Mouse (Mus musculus) lung, postnatal 0 days (tissue): ENCODE data around the gene Hdhd3. TPM values are rescaled to one million over a fixed set of nuclear protein-coding genes. Genes with fewer than 3 reads are reported as not detected.

Source experiments
- ATAC-seq: fragments of 200-750 bp; cut with Nextera tagmentation; 2 replicates; pipeline ENCODE4 v1.8.0; 2017; ENCODE audit warnings: moderate library complexity
- DNase-seq: peaks from one replicate; pipeline ENCODE4 v3.0.0-alpha.2; 2016; ENCODE audit warnings: low spot score
- H3K27ac ChIP-seq: fragments of 300-500 bp; sonication (generic); 2 replicates; pipeline ENCODE4 v1.5.1; 2014; ENCODE audit warnings: antibody characterized with exemption, mild to moderate bottlenecking, low read length, mixed read lengths
- H3K27me3 ChIP-seq: fragments of 300-500 bp; sonication (generic); replicated peaks from 2 replicates; pipeline ENCODE4 v1.6.1; 2014; ENCODE audit warnings: low read length, mixed read lengths; ENCODE audit not compliant: insufficient read depth
- H3K36me3 ChIP-seq: fragments of 300-500 bp; sonication (generic); 2 replicates; pipeline ENCODE4 v1.6.1; 2014; ENCODE audit warnings: low read length, mixed read lengths; ENCODE audit not compliant: insufficient read depth
- H3K4me1 ChIP-seq: fragments of 300-500 bp; sonication (generic); 2 replicates; pipeline ENCODE4 v1.6.1; 2014; ENCODE audit warnings: antibody characterized with exemption, low read depth, low read length, mixed read lengths; ENCODE audit not compliant: insufficient read depth
- H3K4me2 ChIP-seq: fragments of 300-500 bp; sonication (generic); replicated peaks from 2 replicates; pipeline ENCODE4 v1.6.1; 2014; ENCODE audit warnings: low read depth, mild to moderate bottlenecking, low read length, moderate library complexity, mixed read lengths
- H3K4me3 ChIP-seq: fragments of 300-500 bp; sonication (generic); 2 replicates; pipeline ENCODE4 v1.5.1; 2014; ENCODE audit warnings: low read depth, low read length
- H3K9ac ChIP-seq: fragments of 300-500 bp; sonication (generic); replicated peaks from 2 replicates; pipeline ENCODE4 v1.6.1; 2014; ENCODE audit warnings: low read depth, mild to moderate bottlenecking
- H3K9me3 ChIP-seq: fragments of 300-500 bp; sonication (generic); 2 replicates; pipeline ENCODE4 v1.6.1; 2016; ENCODE audit warnings: low read length, mixed read lengths
- CTCF ChIP-seq: IDR thresholded peaks from 2 replicates; pipeline ENCODE4 v1.5.1; 2016; ENCODE audit warnings: antibody characterized with exemption, mild to moderate bottlenecking
- EP300 ChIP-seq: IDR thresholded peaks from 2 replicates; pipeline ENCODE4 v1.6.1; 2016; ENCODE audit warnings: antibody characterized with exemption, mild to moderate bottlenecking, control low read depth
- WGBS: fragments of 180-500 bp; shearing (Covaris S2); extraction: QIAGEN DNeasy Blood & Tissue Kit; methylation state at CpG from one replicate; pipeline ENCODE4 v1.1.7; 2014; 5-methylcytosine and 5-hydroxymethylcytosine counted together
- polyA plus RNA-seq: library from polyadenylated mRNA; unstranded; fragments of >200 nt; fragmentation: Nextera tagmentation; extraction: Ambion mirVana; gene quantifications from 2 replicates; pipeline ENCODE4 v1.2.1, GENCODE M21; 2015

Gene Hdhd3
- polyA plus RNA-seq, 1 experiment from 2014 or later: 18.3 TPM

- ATAC-seq (peak; percentile 83), DNase-seq (peak; percentile 85)
- no peak overlapping the region for H3K4me3 ChIP-seq
- no peak overlapping the region for H3K4me2 ChIP-seq
- no peak overlapping the region for H3K27ac ChIP-seq
- H3K4me1 ChIP-seq: no peaks in the 10 kb centered on the region; the same call in none of the 2 replicates
- WGBS: 54% methylated on average over 3 of the region's 3 CpGs
- TF ChIP-seq CTCF: no peak
- no peak for TF ChIP-seq EP300
- H3K9me3 ChIP-seq: no peaks in the 10 kb centered on the region
- H3K9ac ChIP-seq: no peak overlapping the region
- no peaks in the 10 kb centered on the region for H3K36me3 ChIP-seq
- H3K27me3 ChIP-seq: no peaks in the 10 kb centered on the region
Observed at GRCm38 (mm10) chr4:62459081-62459480, 44.2 kb downstream of the Hdhd3 start.

GRCm38 (mm10) chr4:62454995-62455394 is 48.3 kb downstream of the Hdhd3 start:
- no peak overlapping the region for H3K4me3 ChIP-seq
- DNase-seq: peak; percentile 65
- no peak overlapping the region for H3K9ac ChIP-seq
- ATAC-seq: peak; percentile 69
- no peak for TF ChIP-seq EP300
- peak; percentile 79 for TF ChIP-seq CTCF
- no peaks in the 10 kb centered on the region for H3K9me3 ChIP-seq
- no peak overlapping the region for H3K4me2 ChIP-seq
- no peak overlapping the region for H3K27ac ChIP-seq
- H3K36me3 ChIP-seq: no peaks in the 10 kb centered on the region
- H3K27me3 ChIP-seq: no peaks in the 10 kb centered on the region
- WGBS: 46% methylated on average over 5 of the region's 5 CpGs
- no peaks in the 10 kb centered on the region; the same call in none of the 2 replicates for H3K4me1 ChIP-seq

Other genes starting within 250 kb of the Hdhd3 start
- 25.5 and 29.0 TPM in 2 replicates for gene Slc31a2, start 240.9 kb downstream of the Hdhd3 start, polyA plus RNA-seq
- 23.2 and 23.6 TPM in 2 replicates for gene Fkbp15, start 142.9 kb downstream of the Hdhd3 start, polyA plus RNA-seq
- 57.2 and 61.1 TPM in 2 replicates for gene Slc31a1, start 142.7 kb downstream of the Hdhd3 start, polyA plus RNA-seq
- 91.6 and 94.2 TPM in 2 replicates for gene Cdc26, start 94.8 kb downstream of the Hdhd3 start, polyA plus RNA-seq
- gene Prpf4, start 94.7 kb downstream of the Hdhd3 start, polyA plus RNA-seq: 9.6 and 10.0 TPM in 2 replicates
- gene Rnf183, start 68.2 kb downstream of the Hdhd3 start, polyA plus RNA-seq: 0.15 TPM in 1 of 2 replicates, not detected in the other
- 5.2 and 6.1 TPM in 2 replicates for gene Wdr31, start 32.6 kb downstream of the Hdhd3 start, polyA plus RNA-seq
- 26.8 and 33.0 TPM in 2 replicates for gene Bspry, start 23.4 kb downstream of the Hdhd3 start, polyA plus RNA-seq
- gene Alad, start 16.5 kb upstream of the Hdhd3 start, polyA plus RNA-seq: 110 and 111 TPM in 2 replicates
- gene Pole3, start 21.6 kb upstream of the Hdhd3 start, polyA plus RNA-seq: 32.8 and 35.6 TPM in 2 replicates
- 0.12 and 0.21 TPM in 2 replicates for gene 4933430I17Rik, start 21.9 kb upstream of the Hdhd3 start, polyA plus RNA-seq
- gene Rgs3, start 56.4 kb upstream of the Hdhd3 start, polyA plus RNA-seq: 63.7 and 69.0 TPM in 2 replicates